Mouse (Mus musculus): ENCODE data around the gene Vps8. TPM values are rescaled to one million over a fixed set of nuclear protein-coding genes. Genes with fewer than 3 reads are reported as not detected.
"Not testable (repeated sequence)": the region's sequence is repeated elsewhere in the genome, so short reads cannot be mapped to it uniquely, and the experiment has no call there.

Gene Vps8
- polyA plus RNA-seq, 1 experiment from 2014 or later = 16.3 TPM

DNA sequence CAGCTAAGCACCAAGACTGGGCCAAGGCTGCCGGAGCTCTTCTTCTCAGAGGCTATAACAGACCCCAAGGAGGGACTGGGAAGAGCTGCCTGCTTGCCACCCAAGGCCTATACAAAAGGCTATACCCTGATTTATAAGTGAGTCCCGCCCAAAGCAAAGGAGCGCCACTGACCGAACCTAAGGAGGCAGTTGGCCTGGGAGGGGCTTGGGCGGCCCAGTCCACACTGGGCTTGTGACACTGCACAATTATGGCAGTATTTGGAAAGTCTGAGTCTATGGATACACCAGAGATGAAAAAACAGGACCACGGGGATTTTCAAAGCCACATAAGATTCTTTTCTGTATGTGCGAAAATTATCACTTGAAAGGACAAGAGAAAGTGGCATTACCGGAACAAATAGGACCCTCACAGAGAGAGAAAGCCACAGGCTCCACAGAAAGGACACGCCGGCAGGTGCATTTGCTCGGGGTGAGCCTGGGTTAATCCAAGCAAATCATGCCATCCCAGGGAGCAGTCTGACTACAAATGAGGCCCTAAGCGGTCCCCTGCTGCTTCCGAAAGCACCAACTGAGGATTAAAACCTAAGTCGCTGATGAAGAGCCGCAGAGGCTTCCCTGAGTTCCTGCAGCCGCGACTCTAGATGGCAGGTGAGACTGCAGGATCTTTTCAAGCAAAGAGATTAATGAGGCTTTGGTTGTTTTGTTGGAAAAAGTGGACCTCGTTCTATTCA lies 241.9 kb downstream of the Vps8 start:
- Histone ChIP-seq H3K4me2 (no peak overlapping the region), H3K36me3 (no peaks in the 10 kb centered on the region), H3K27me3 (peaks cover 28% of the 10 kb centered on the region), H3K4me3 (replicated peaks) (no peak overlapping the region), H3K4me1 (replicated peaks) (0 out of 2 replicates have a peak, but pooled peaks cover 7% of the 10 kb centered on the region), H3K9me3 (peaks cover 7% of the 10 kb centered on the region; the same call in 1 of the 2 replicates), H3K27ac (no peak overlapping the region), H3K9ac (replicated peaks) (no peak overlapping the region)
- 22% methylated on average over 18 of the region's 18 CpGs for WGBS
- no peak for ATAC-seq (ENCODE audit: insufficient number of reproducible peaks, insufficient read depth, low FRiP score, low TSS enrichment, low read depth)

DNA sequence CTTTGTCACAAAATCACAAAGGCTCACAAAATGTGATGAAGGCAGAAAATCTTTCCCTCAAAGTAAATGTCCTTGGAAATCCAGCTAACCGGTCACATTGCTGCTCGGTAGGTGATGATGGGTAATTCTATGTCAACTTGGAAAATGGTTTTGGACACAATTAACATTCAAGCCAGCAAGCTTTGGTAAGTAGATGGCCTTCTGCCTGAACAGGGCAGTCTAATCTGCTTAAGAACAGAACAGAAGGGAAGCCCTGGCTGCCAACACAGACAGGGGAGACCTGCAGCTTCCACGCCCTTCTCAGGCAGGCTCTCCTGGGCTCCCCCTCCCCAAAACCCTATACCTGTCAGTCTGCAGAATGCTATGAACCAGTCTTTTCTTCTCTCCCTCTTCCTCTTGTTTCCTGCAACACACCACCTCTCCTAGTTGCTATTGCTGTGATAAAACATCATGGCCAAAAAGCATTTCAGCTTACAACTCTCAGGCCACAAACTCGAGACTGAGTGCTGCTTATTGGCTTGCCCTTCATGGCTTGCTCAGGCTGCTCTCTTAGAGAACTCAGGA lies 242.6 kb downstream of the Vps8 start:
- Histone ChIP-seq H3K27ac (no peak overlapping the region), H3K4me3 (replicated peaks) (no peak overlapping the region), H3K9ac (replicated peaks) (no peak overlapping the region), H3K36me3 (no peaks in the 10 kb centered on the region), H3K27me3 (peaks cover 28% of the 10 kb centered on the region), H3K4me2 (no peak overlapping the region), H3K4me1 (replicated peaks) (0 out of 2 replicates have a peak, but pooled peaks cover 7% of the 10 kb centered on the region), H3K9me3 (peaks cover 7% of the 10 kb centered on the region; the same call in 1 of the 2 replicates)
- no peak for ATAC-seq (ENCODE audit: insufficient number of reproducible peaks, insufficient read depth, low FRiP score, low TSS enrichment, low read depth)
- 25% methylated on average over 4 of the region's 4 CpGs for WGBS

DNA sequence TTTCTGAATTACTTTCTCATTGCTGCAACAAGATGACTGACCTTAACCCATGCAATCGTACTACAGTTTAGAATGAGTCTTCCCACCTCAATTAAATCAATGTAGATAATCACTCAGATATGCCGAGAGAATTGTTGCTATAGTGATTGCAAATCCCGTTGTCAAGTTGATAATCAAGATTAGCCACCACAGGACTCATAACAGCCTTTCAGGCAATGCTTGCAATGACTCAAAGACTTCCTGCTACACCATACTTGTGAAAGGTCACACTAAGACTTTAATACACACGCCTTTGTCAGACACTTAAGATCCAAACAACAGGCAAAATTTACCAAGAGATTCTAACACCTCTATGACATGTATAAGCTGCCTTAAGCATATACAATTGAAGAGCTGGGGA lies 249.0 kb downstream of the Vps8 start:
- H3K9me3 ChIP-seq = peaks cover 7% of the 10 kb centered on the region; the same call in 1 of the 2 replicates
- no peak overlapping the region for H3K4me2 ChIP-seq
- H3K4me1 ChIP-seq (replicated peaks) = no peaks in the 10 kb centered on the region
- no peak for ATAC-seq (ENCODE audit: insufficient number of reproducible peaks, insufficient read depth, low FRiP score, low TSS enrichment, low read depth)
- H3K36me3 ChIP-seq = peaks cover 5% of the 10 kb centered on the region
- H3K27me3 ChIP-seq = no peaks in the 10 kb centered on the region
- no peak overlapping the region for H3K27ac ChIP-seq
- H3K4me3 ChIP-seq (replicated peaks) = no peak overlapping the region
- WGBS = 91% methylated on average over 4 of the region's 4 CpGs
- H3K9ac ChIP-seq (replicated peaks) = no peak overlapping the region

DNA sequence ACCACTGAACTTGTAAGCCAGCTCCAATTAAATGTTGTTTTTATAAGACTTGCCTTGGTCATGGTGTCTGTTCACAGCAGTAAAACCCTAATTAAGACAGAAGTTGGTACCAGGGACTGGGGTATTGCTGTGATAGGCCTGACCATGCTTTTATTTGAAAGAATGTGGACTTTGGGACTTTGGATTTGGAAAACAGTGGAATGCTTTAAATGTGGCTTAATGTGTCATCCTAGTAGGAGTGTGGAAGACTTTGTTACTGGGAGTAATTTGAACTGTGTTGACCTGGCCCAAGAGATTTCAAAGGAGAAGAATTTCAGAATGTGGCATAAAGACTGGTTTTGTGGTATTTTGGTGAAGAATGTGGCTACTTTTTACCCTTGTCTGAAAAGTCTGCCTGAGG lies 250.1 kb downstream of the Vps8 start:
- H3K4me1 ChIP-seq (replicated peaks); H3K9ac ChIP-seq (replicated peaks); H3K4me2 ChIP-seq; H3K9me3 ChIP-seq; H3K4me3 ChIP-seq (replicated peaks); ATAC-seq (ENCODE audit: insufficient number of reproducible peaks, insufficient read depth, low FRiP score, low TSS enrichment, low read depth); H3K27ac ChIP-seq; H3K27me3 ChIP-seq: not testable (repeated sequence)
- H3K36me3 ChIP-seq = peaks cover 10% of the 10 kb centered on the region

DNA sequence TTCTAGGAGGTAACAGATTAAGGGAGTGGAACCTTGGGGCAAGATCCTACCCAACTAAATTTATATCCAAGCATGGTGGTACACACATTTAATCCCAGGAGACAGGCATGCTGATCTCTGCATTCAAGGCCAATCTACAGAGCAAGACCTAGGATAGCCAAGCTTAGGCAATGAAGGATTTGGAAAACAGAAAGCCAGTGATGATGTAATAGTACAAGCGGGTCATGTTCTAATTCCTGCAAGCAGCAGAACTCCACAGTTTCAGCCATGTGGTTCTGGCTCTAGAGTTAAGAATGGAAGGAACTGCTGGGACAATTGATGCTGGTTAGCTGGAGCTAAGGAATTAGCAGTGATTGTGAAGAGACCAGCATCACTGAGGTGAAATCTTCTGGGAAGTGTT lies 250.7 kb downstream of the Vps8 start:
- 95% methylated on average over 1 of the region's 1 CpGs for WGBS
- not testable (repeated sequence) for H3K4me3 ChIP-seq (replicated peaks); H3K27me3 ChIP-seq; H3K9ac ChIP-seq (replicated peaks); H3K27ac ChIP-seq; H3K4me1 ChIP-seq (replicated peaks); H3K9me3 ChIP-seq; ATAC-seq (ENCODE audit: insufficient number of reproducible peaks, insufficient read depth, low FRiP score, low TSS enrichment, low read depth); H3K4me2 ChIP-seq
- H3K36me3 ChIP-seq = peaks cover 10% of the 10 kb centered on the region

DNA sequence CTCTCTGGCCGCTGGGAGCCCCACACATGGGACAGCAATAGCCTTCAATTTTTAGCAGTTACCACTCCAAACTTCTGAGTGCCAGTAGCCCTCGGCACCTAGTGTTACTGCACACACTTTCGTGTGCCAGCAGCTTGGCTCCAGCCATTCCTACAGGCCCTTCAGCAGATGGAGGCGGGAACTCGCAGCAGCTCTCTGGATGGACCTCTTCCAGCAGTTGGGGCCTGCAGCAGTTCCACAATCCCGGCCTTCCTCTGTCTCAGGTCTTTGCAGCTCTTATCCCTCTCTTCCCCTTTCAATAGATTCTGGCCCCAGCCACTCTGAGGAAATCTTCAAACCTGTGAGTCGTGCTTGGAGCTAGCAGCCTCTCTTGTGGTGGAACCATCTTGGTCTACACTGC lies 253.9 kb downstream of the Vps8 start:
- H3K4me1 ChIP-seq (replicated peaks) = no peaks in the 10 kb centered on the region
- no peak overlapping the region for H3K9ac ChIP-seq (replicated peaks)
- no peaks in the 10 kb centered on the region for H3K27me3 ChIP-seq
- 89% methylated on average over 7 of the region's 7 CpGs for WGBS
- no peak for ATAC-seq (ENCODE audit: insufficient number of reproducible peaks, insufficient read depth, low FRiP score, low TSS enrichment, low read depth)
- H3K36me3 ChIP-seq = peaks cover 10% of the 10 kb centered on the region
- no peak overlapping the region for H3K27ac ChIP-seq
- no peak overlapping the region for H3K4me3 ChIP-seq (replicated peaks)
- H3K4me2 ChIP-seq = no peak overlapping the region
- no peaks in the 10 kb centered on the region for H3K9me3 ChIP-seq

DNA sequence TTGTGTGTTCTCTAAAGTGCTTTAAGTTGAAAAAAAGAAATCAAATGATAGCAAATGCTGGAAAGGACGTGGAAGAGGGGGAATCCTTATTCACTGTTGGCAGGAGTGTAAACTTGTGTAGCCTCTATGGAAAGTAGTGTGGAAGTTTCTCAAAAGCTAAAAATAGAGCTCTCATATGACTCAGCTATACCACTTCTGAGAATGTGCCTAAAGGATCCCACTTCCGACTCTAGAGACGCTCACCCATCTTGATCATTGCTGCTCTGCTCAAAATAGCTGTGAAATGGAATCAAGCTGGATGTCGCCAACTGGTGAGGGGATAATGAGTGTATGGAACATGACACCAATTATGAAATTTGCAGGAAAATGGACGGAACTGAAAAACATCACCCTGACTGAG lies 264.5 kb downstream of the Vps8 start:
- 91% methylated on average over 5 of the region's 5 CpGs for WGBS
- H3K9ac ChIP-seq (replicated peaks) = no peak overlapping the region
- H3K27me3 ChIP-seq = no peaks in the 10 kb centered on the region
- H3K9me3 ChIP-seq = peaks cover 11% of the 10 kb centered on the region; the same call in 1 of the 2 replicates
- H3K27ac ChIP-seq = no peak overlapping the region
- ATAC-seq (ENCODE audit: insufficient number of reproducible peaks, insufficient read depth, low FRiP score, low TSS enrichment, low read depth) = no peak
- H3K36me3 ChIP-seq = peaks cover 5% of the 10 kb centered on the region
- no peak overlapping the region for H3K4me3 ChIP-seq (replicated peaks)
- H3K4me2 ChIP-seq = no peak overlapping the region
- H3K4me1 ChIP-seq (replicated peaks) = 0 out of 2 replicates have a peak, but pooled peaks cover 3% of the 10 kb centered on the region

DNA sequence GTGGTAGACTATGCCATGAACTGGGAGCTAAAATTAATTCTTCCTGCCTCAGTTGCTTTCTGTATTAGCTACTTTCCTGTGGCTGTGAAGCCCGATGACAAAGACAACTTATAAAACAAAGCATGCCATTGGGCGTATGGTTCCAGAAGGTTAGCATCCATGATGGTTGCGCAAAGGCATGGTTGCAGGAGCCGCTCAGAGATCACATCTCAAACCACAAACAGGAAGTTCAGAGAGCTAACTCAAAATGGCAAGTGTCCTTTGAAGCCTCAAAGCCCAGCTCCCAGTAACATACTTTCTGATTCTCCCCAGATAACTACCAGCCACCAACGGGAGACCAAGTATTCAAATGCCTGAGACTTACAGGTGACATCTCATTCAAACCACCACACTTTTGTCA lies 266.2 kb downstream of the Vps8 start:
- Histone ChIP-seq H3K36me3 (no peaks in the 10 kb centered on the region), H3K9ac (replicated peaks) (no peak overlapping the region), H3K9me3 (0 out of 2 replicates have a peak, but pooled peaks cover 3% of the 10 kb centered on the region), H3K27me3 (peaks cover 5% of the 10 kb centered on the region; the same call in 1 of the 2 replicates), H3K4me3 (replicated peaks) (no peak overlapping the region), H3K27ac (no peak overlapping the region), H3K4me1 (replicated peaks) (peaks cover 7% of the 10 kb centered on the region; the same call in 1 of the 2 replicates), H3K4me2 (no peak overlapping the region)
- ATAC-seq (ENCODE audit: insufficient number of reproducible peaks, insufficient read depth, low FRiP score, low TSS enrichment, low read depth) = no peak
- WGBS = 90% methylated on average over 5 of the region's 5 CpGs

DNA sequence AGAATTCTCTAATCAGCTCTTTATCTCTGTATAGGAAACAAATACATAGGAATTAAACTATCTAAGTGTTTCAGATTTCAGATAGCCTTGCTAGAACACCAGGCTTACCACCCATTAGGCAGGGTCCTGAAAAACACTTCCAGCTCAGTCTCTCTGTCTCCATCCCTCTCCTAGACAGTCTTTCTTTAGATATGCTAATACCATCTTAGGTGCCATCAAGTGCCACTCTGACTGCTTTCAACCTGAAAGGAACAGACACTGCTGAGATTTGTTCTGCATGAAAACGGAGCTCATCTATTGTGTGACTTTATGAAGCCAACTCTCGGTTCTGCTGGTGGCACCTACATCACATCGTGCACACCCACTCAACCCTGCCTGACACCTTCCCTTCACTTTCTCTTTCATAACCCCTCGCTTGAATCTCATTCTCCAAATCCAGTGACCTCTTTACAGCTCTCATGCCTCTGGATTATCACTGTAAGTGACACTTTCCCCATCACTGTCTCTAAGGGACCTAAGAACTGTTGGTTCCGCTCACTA lies 267.4 kb downstream of the Vps8 start:
- ATAC-seq (ENCODE audit: insufficient number of reproducible peaks, insufficient read depth, low FRiP score, low TSS enrichment, low read depth) = no peak
- peaks cover 10% of the 10 kb centered on the region; the same call in 1 of the 2 replicates for H3K4me1 ChIP-seq (replicated peaks)
- peaks cover 5% of the 10 kb centered on the region; the same call in 1 of the 2 replicates for H3K27me3 ChIP-seq
- 0 out of 2 replicates have a peak, but pooled peaks cover 3% of the 10 kb centered on the region for H3K9me3 ChIP-seq
- H3K4me3 ChIP-seq (replicated peaks) = no peak overlapping the region
- no peak overlapping the region for H3K9ac ChIP-seq (replicated peaks)
- no peak overlapping the region for H3K4me2 ChIP-seq
- 55% methylated on average over 5 of the region's 5 CpGs for whole genome bisulfite sequencing
- no peak overlapping the region for H3K27ac ChIP-seq
- no peaks in the 10 kb centered on the region for H3K36me3 ChIP-seq

DNA sequence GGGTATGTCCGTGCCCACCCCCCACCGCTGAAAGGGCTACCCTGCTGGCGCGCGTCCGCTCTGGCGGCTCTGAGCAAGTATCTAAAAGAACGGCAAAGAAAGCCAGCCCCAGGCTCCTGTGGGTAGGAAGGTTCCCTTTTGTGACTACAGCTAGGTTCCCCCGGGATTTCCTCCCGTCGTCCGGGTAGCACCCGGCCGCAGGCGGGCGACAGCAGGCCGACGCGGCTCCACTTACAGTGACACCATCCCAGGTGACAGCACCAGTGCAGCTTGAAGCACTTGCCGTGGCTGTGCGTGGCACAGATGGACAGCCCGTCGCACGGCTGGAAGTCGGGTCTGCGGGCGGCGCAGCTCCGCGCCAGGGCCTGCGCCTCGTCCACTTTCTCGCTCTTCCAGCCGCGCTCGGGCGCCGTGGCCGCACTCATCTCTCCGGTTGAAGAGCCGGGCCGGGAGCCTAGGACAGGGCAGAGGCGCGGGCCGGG lies 271.1 kb downstream of the Vps8 start:
- Histone ChIP-seq H3K27ac (peak overlapping the region; percentile 80), H3K4me3 (replicated peaks) (peak overlapping the region; percentile 87), H3K9ac (replicated peaks) (peak overlapping the region; percentile 95), H3K27me3 (peaks cover 5% of the 10 kb centered on the region; the same call in 1 of the 2 replicates), H3K4me2 (peak overlapping the region; percentile 95), H3K4me1 (replicated peaks) (peaks cover 14% of the 10 kb centered on the region; the same call in 1 of the 2 replicates), H3K36me3 (no peaks in the 10 kb centered on the region), H3K9me3 (no peaks in the 10 kb centered on the region; the same call in 1 of the 2 replicates)
- WGBS = under 1% methylated on average over 42 of the region's 45 CpGs
- ATAC-seq (ENCODE audit: insufficient number of reproducible peaks, insufficient read depth, low FRiP score, low TSS enrichment, low read depth) = peak; percentile 55

Data from limb, embryonic 12.5 days (tissue).